Mouse (Mus musculus) retina, postnatal 7 days (tissue): ENCODE measurements around the gene Tnfrsf12a.

Experiments used
- DNase-seq: peaks from one replicate; pipeline ENCODE4 v3.0.0-alpha.2; 2012; ENCODE audit warnings: low read depth, low spot score

Tnfrsf12a gene

GRCm38 (mm10) chr17:23651363-23651762 is 25.9 kb downstream of the Tnfrsf12a start:
- no peak for DNase-seq

- DNase-seq, result no peak
Observed at GRCm38 (mm10) chr17:23645894-23646293, 31.4 kb downstream of the Tnfrsf12a start.

- DNase-seq, result no peak
Observed at GRCm38 (mm10) chr17:23644613-23645495, 32.4 kb downstream of the Tnfrsf12a start, which contains the start of gene Mmp25. Gene Mmp25, minus strand, starts transcription at chr17:23645277.

- DNase-seq, result no peak
Observed at GRCm38 (mm10) chr17:23631241-23631640, 46.0 kb downstream of the Tnfrsf12a start.

- DNase-seq, result peak; percentile 42
Observed at GRCm38 (mm10) chr17:23630195-23631020, 46.9 kb downstream of the Tnfrsf12a start.

- no peak for DNase-seq
Observed at GRCm38 (mm10) chr17:23627813-23628212, 49.5 kb downstream of the Tnfrsf12a start.
